Mouse (Mus musculus) E14TG2a.4 (cell line): ENCODE data around the gene Ptgr1.

ENCODE experiments used
- H3K27me3 ChIP-seq: 2 replicates; pipeline ENCODE4 v1.6.1; 2014; ENCODE audit warnings: low read length, control low read depth; ENCODE audit not compliant: insufficient read depth
- H3K36me3 ChIP-seq: 2 replicates; pipeline ENCODE4 v1.6.1; 2014; ENCODE audit warnings: low read length, control low read depth; ENCODE audit not compliant: insufficient read depth
- H3K4me1 ChIP-seq: replicated peaks from 2 replicates; pipeline ENCODE4 v1.6.1; 2014; ENCODE audit warnings: low read depth, low read length, control low read depth
- H3K4me3 ChIP-seq: replicated peaks from 2 replicates; pipeline ENCODE4 v1.5.1; 2014; ENCODE audit warnings: mild to moderate bottlenecking, low read length
- H3K9me3 ChIP-seq: 2 replicates; pipeline ENCODE4 v1.6.1; 2014; ENCODE audit warnings: low read length, control low read depth
- CTCF ChIP-seq: conservative IDR thresholded peaks from 2 replicates; pipeline ENCODE4 v1.5.1; 2014; ENCODE audit warnings: low read length
- NANOG ChIP-seq: IDR thresholded peaks from 2 replicates; pipeline ENCODE4 v1.6.1; 2014; ENCODE audit warnings: borderline replicate concordance, low read length, mixed read lengths
- POU5F1 ChIP-seq: IDR thresholded peaks from 2 replicates; pipeline ENCODE4 v1.6.1; 2014; ENCODE audit warnings: low read length, borderline replicate concordance

Gene Ptgr1

DNA sequence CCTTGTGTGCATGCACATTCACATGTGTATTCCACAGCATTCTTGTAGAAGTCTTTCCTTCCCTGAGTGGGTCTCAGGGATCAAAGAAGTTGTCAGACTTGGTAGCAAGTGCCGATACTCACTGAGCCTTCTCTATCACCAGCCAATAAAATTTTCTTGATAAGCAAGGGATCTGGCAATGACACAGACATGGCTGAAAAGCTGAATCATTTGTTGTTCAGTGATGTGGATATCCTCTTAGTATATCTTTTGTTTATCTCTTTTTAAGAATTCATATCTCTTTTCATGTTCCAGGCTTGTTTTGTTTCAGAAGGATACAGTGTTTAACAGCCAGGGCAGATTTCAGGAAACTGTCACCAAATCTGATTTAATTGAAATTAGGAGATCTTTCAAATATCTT, 11.8 kb upstream of the Ptgr1 start:
- Histone ChIP-seq H3K4me3 (no peak overlapping the region), H3K4me1 (peaks cover 24% of the 10 kb centered on the region), H3K36me3 (no peaks in the 10 kb centered on the region), H3K9me3 (peaks cover 4% of the 10 kb centered on the region; the same call in 1 of the 2 replicates), H3K27me3 (0 out of 2 replicates have a peak, but pooled peaks cover 7% of the 10 kb centered on the region)
- TF ChIP-seq CTCF (no peak), POU5F1 (no peak), NANOG (no peak)

GRCm38 (mm10) chr4:58997081-58997480, 10.2 kb upstream of the Ptgr1 start:
- H3K9me3 ChIP-seq: peaks cover 4% of the 10 kb centered on the region; the same call in 1 of the 2 replicates
- no peak overlapping the region for H3K4me3 ChIP-seq
- TF ChIP-seq NANOG (no peak), CTCF (no peak), POU5F1 (no peak)
- peaks cover 17% of the 10 kb centered on the region for H3K4me1 ChIP-seq
- H3K36me3 ChIP-seq: no peaks in the 10 kb centered on the region
- peaks cover 20% of the 10 kb centered on the region for H3K27me3 ChIP-seq

DNA sequence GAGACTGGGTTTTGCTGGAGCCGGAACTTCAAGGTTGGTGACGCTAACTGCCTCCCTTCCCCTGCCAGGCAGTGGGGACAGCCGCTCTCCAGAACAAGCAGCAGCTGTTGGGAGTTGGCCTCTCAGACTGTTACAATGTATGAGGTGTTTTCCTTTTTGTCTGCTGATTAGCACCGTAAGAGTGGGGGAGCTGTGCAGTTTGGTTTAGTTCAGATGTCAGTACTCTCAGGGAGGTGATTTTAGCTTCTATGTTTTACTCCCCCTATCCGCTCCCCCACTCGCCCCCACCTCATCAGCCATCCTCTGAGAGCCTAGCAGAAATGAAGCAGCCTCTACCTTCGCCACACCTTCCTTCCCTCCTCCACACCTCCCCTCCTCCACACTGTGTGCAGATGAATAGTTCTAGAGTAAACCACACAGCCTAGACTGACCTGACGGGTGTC, 8.4 kb upstream of the Ptgr1 start:
- H3K27me3 ChIP-seq: peaks cover 29% of the 10 kb centered on the region
- H3K36me3 ChIP-seq: no peaks in the 10 kb centered on the region
- TF ChIP-seq CTCF (no peak), NANOG (no peak), POU5F1 (no peak)
- 0 out of 2 replicates have a peak overlapping the region, but pooled peaks have one; percentile 20 for H3K4me3 ChIP-seq
- H3K9me3 ChIP-seq: peaks cover 4% of the 10 kb centered on the region; the same call in 1 of the 2 replicates
- H3K4me1 ChIP-seq: peaks cover 28% of the 10 kb centered on the region

DNA sequence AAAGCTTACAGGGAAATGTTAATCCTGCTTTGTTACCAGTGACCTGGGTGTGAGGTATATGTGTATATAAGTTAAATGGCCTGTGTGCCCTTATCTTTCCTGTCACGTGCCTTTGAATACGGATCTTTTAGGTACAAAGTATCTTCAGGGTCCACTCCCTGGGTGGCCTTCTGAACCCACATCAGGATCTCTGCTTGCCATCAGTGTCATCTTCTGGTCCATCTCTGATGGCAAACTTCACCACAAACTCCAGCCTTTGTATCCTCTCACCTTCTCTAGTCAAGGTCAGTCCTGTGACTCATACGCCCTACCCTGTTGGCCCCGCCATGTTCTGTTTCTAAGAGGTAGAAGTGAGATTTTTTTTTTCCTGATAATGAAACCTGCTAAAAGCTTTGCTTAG, 7.8 kb upstream of the Ptgr1 start, which contains the start of gene Dnajc25:
Gene Dnajc25 (plus strand): TSS at position 301 of the 400 bp plus-strand sequence.
- Histone ChIP-seq H3K4me3 (0 out of 2 replicates have a peak within 1 kb of the TSS, but pooled peaks have one; percentile 20), H3K27me3 (peaks cover 29% of the 10 kb centered on the region), H3K4me1 (peaks cover 28% of the 10 kb centered on the region), H3K36me3 (no peaks in the 10 kb centered on the region), H3K9me3 (peaks cover 4% of the 10 kb centered on the region; the same call in 1 of the 2 replicates)
- TF ChIP-seq CTCF (no peak), POU5F1 (no peak), NANOG (no peak)

DNA sequence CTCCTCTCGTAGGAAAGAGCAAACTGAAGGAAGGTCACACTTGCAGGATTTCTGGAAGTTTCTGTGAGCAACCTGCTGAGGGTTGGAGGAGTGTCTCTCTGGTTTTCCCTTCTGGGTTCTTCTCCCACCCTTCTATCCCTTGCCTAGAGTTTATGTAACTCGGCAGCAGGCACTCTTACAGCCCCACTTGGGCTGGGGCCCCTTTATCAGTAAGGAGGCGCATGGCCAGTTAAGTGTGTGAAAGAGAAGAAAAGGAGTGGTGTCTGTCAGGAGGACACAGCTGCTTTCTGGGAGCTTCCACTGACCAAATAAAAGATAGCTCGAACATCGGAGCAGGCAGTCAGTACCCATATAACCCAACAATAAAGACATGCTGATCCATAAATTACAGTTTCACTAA, 5.3 kb upstream of the Ptgr1 start:
- peaks cover 29% of the 10 kb centered on the region for H3K27me3 ChIP-seq
- H3K9me3 ChIP-seq: no peaks in the 10 kb centered on the region
- H3K4me3 ChIP-seq: no peak overlapping the region
- H3K4me1 ChIP-seq: peaks cover 39% of the 10 kb centered on the region
- no peaks in the 10 kb centered on the region for H3K36me3 ChIP-seq
- TF ChIP-seq POU5F1 (no peak), CTCF (no peak), NANOG (no peak)

- H3K9me3 ChIP-seq: no peaks in the 10 kb centered on the region
- no peak overlapping the region for H3K4me3 ChIP-seq
- H3K4me1 ChIP-seq: peaks cover 53% of the 10 kb centered on the region
- H3K36me3 ChIP-seq: no peaks in the 10 kb centered on the region
- peaks cover 33% of the 10 kb centered on the region for H3K27me3 ChIP-seq
- TF ChIP-seq NANOG (no peak), CTCF (no peak), POU5F1 (no peak)
These were observed 3.9 kb upstream of the Ptgr1 start for GRCm38 (mm10) chr4:58990609-58991434.

GRCm38 (mm10) chr4:58989303-58989898, 2.5 kb upstream of the Ptgr1 start:
- no peaks in the 10 kb centered on the region for H3K36me3 ChIP-seq
- peaks cover 30% of the 10 kb centered on the region for H3K27me3 ChIP-seq
- peaks cover 50% of the 10 kb centered on the region for H3K4me1 ChIP-seq
- H3K9me3 ChIP-seq: no peaks in the 10 kb centered on the region
- no peak overlapping the region for H3K4me3 ChIP-seq
- no peak for TF ChIP-seq NANOG
- no peak for TF ChIP-seq CTCF
- TF ChIP-seq POU5F1: no peak

DNA sequence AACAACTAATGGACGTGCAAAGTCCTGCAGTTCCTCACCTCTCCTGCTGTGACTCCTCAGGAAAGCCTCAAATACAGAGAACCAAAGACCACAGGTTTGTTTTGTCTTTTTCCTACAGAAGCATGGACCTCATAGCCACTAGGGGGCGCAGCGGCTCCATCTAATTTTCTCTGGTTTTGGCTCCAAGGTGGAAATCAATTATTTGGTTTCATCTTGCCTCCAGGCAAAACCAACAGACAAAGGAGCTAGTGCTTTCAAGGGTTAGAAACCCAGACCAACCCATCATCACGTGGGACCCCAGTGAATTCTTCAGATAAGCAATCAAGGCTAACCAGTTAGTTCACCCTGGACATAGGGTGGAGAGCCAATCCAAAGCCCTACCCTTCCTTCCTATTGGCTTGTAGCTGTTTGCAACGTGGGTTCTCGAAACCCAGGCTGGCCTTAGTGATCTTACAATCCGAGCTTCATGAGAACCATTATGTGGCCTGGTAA, 1.7 kb downstream of the Ptgr1 start:
- 0 out of 2 replicates have a peak, but pooled peaks have one; percentile 4 for TF ChIP-seq NANOG
- TF ChIP-seq CTCF: peak; percentile 89
- TF ChIP-seq POU5F1: no peak
- H3K4me1 ChIP-seq: peaks cover 37% of the 10 kb centered on the region
- H3K4me3 ChIP-seq: no peak overlapping the region
- H3K9me3 ChIP-seq: no peaks in the 10 kb centered on the region; the same call in 1 of the 2 replicates
- peaks cover 4% of the 10 kb centered on the region; the same call in 1 of the 2 replicates for H3K36me3 ChIP-seq
- peaks cover 6% of the 10 kb centered on the region; the same call in 1 of the 2 replicates for H3K27me3 ChIP-seq
